Mouse (Mus musculus) sigmoid colon, adult 10 weeks (tissue): Measurements from ENCODE around the gene Ccno. TPM values are rescaled to one million over a fixed set of nuclear protein-coding genes. Genes with fewer than 3 reads are reported as not detected.

Source experiments
- polyA plus RNA-seq: library from polyadenylated mRNA; stranded (reverse); fragments of 350-450 nt; fragmentation: Illumina TruSeq; extraction: RNeasy Lipid Tissue Mini Kit (QIAGEN cat#74804); gene quantifications from one replicate; pipeline ENCODE4 v1.2.3, GENCODE M21; 2014; ENCODE audit warnings: low read depth, low replicate concordance

Ccno gene
- polyA plus RNA-seq, result not detected

GRCm38 (mm10) chr13:112987532-112987943, at the start of gene Ccno:
Ccno (plus strand) TSS chr13:112987802.

GRCm38 (mm10) chr13:112993531-112994152, 6.0 kb downstream of the Ccno start, which contains the start of gene Mcidas:
Mcidas (plus strand) TSS chr13:112993845.

GRCm38 (mm10) chr13:113034950-113035421, 47.4 kb downstream of the Ccno start, which contains the start of gene Cdc20b:
Cdc20b (plus strand) TSS chr13:113035111.

Other genes with a start within 250 kb of the Ccno start
- gene Plpp1, start 187.0 kb upstream of the Ccno start, polyA plus RNA-seq, result 109 TPM
- gene Mtrex, start 60.4 kb upstream of the Ccno start, polyA plus RNA-seq, result 67.9 TPM
- gene Dhx29, start 60.3 kb upstream of the Ccno start, polyA plus RNA-seq, result 19.3 TPM
- gene Mcidas, start 6.0 kb downstream of the Ccno start, polyA plus RNA-seq, result not detected
- gene Cdc20b, start 47.3 kb downstream of the Ccno start, polyA plus RNA-seq, result not detected
- 68.9 TPM for gene Gpx8, start 58.6 kb downstream of the Ccno start, polyA plus RNA-seq
- gene Gzma, start 113.2 kb downstream of the Ccno start, polyA plus RNA-seq, result not detected
- 5.5 TPM for gene Esm1, start 221.9 kb downstream of the Ccno start, polyA plus RNA-seq
- gene Gzmk, start 238.1 kb downstream of the Ccno start, polyA plus RNA-seq, result not detected